In the genomic region with DNA sequence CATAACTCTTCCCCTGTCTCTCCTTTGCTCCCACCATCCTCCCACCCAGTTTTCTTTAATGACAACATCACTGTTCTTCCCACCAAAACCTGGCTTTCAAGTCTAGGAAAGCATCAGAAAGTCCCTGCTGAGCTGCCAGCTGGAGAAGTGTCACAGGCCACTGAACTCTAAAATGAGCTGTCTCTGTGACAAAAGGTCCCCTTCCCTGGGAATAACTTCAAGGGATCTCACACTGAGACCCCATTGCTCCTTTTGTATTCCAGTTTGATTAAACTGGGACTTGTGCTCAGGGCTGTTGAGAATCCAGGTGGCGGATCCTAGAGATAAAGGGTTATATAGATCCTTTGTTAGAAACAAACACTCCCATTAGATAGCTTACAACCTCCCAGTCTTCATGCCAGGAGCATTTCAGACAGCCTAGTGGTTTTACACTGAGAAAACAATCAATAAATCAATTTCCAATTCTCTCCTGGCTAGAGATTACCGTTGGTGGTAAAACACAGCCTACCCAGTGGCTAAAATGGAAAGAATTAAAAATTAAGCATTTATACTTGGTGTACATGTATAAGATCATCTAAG, we compare ENCODE assay signal across 13 mouse cellular contexts. TPM values are rescaled to one million over a fixed set of nuclear protein-coding genes. Genes with fewer than 3 reads are reported as not detected.
A peak's percentile ranks its signal among the peaks of the same experiment; 100 is the strongest.
DNase-seq lines count a peak whose midpoint lies in the region; ATAC-seq and TF ChIP-seq lines count a peak whose summit lies in the region.
"Had no signal": no experiment of that assay in that cellular context is flagged by ENCODE, and none has a peak within 500 bp of the region (broad histone marks: within the 10 kb centered on the region; RNA-seq: fewer than 3 reads in every experiment).

No protein-coding gene starts in this region.

- no peaks in the 10 kb centered on the region for H3K27me3 ChIP-seq in forebrain, embryonic 12.5 days
- H3K27me3 ChIP-seq in forebrain, embryonic 16.5 days (replicated peaks; ENCODE audit: control insufficient read depth, insufficient read depth, low read length): no peaks in the 10 kb centered on the region
- H3K27me3 ChIP-seq in liver, embryonic 12.5 days (replicated peaks): no peaks in the 10 kb centered on the region
- H3K27me3 ChIP-seq in intestine, postnatal 0 days (replicated peaks; ENCODE audit: control insufficient read depth, insufficient read depth, low read length): no peaks in the 10 kb centered on the region
- H3K27me3 ChIP-seq in neural tube, embryonic 14.5 days (ENCODE audit: control insufficient read depth, insufficient read depth, low read length): no peaks in the 10 kb centered on the region
- H3K27me3 ChIP-seq: limb, embryonic 12.5 days had no signal

- no peak for DNase-seq in liver
- DNase-seq in layer of hippocampus, adult 9-10 months (ENCODE audit: low spot score): no peak
- DNase-seq in right cerebral cortex, adult 2 months (ENCODE audit: low spot score in 2 of 2): no peak
- DNase-seq: adrenal gland, postnatal 36 days; cerebellum, adult 8-10 months; heart, postnatal 14 days had no signal

- 22% methylated on average over 2 of the region's 2 CpGs for WGBS in forebrain, embryonic 12.5 days
- 21% methylated on average over 2 of the region's 2 CpGs for WGBS in forebrain, embryonic 16.5 days
- 78% methylated on average over 2 of the region's 2 CpGs for WGBS in liver, embryonic 12.5 days (ENCODE audit: insufficient replicate concordance)
- 34% methylated on average over 2 of the region's 2 CpGs for WGBS in intestine, postnatal 0 days
- 9% methylated on average over 2 of the region's 2 CpGs for WGBS in neural tube, embryonic 14.5 days

- TF ChIP-seq CTCF in intestine, postnatal 0 days (IDR thresholded peaks at IDR 0.05; ENCODE audit: low read depth): no peak

- H3K27ac ChIP-seq in forebrain, embryonic 12.5 days: no peak overlapping the region
- H3K27ac ChIP-seq in forebrain, embryonic 16.5 days (ENCODE audit: low read length): no peak overlapping the region
- peak overlapping the region; percentile 95 for H3K27ac ChIP-seq in liver, embryonic 12.5 days
- H3K27ac ChIP-seq in intestine, postnatal 0 days (ENCODE audit: low read depth, low read length): peak overlapping the region; percentile 71
- H3K27ac ChIP-seq in neural tube, embryonic 14.5 days (ENCODE audit: low read depth, low read length): no peak overlapping the region
- H3K27ac ChIP-seq: limb, embryonic 12.5 days had no signal

- H3K36me3 ChIP-seq in forebrain, embryonic 12.5 days (replicated peaks): no peaks in the 10 kb centered on the region
- H3K36me3 ChIP-seq in forebrain, embryonic 16.5 days (ENCODE audit: control insufficient read depth, insufficient read depth): no peaks in the 10 kb centered on the region
- no peaks in the 10 kb centered on the region for H3K36me3 ChIP-seq in liver, embryonic 12.5 days
- H3K36me3 ChIP-seq in intestine, postnatal 0 days (ENCODE audit: control insufficient read depth, insufficient read depth): no peaks in the 10 kb centered on the region
- no peaks in the 10 kb centered on the region for H3K36me3 ChIP-seq in neural tube, embryonic 14.5 days (ENCODE audit: control insufficient read depth, insufficient read depth, low read length)
- H3K36me3 ChIP-seq: limb, embryonic 12.5 days had no signal

- no peak overlapping the region for H3K4me2 ChIP-seq in forebrain, embryonic 12.5 days
- no peak overlapping the region for H3K4me2 ChIP-seq in forebrain, embryonic 16.5 days (ENCODE audit: low read length)
- no peak overlapping the region; the same call in 1 of the 2 replicates for H3K4me2 ChIP-seq in liver, embryonic 12.5 days
- no peak overlapping the region; the same call in 1 of the 2 replicates for H3K4me2 ChIP-seq in intestine, postnatal 0 days (replicated peaks; ENCODE audit: low read depth)
- H3K4me2 ChIP-seq in neural tube, embryonic 14.5 days (ENCODE audit: low read depth, low read length): no peak overlapping the region

- ATAC-seq in forebrain, embryonic 12.5 days (ENCODE audit: low FRiP score): 0 out of 2 replicates have a peak, but pooled peaks have one; percentile 40
- no peak for ATAC-seq in forebrain, embryonic 16.5 days
- ATAC-seq in liver, embryonic 12.5 days: no peak
- ATAC-seq in intestine, postnatal 0 days: no peak
- peak; percentile 50; the same call in 1 of the 2 replicates for ATAC-seq in neural tube, embryonic 14.5 days (ENCODE audit: low read depth)

- no peak overlapping the region for H3K4me3 ChIP-seq in forebrain, embryonic 12.5 days (replicated peaks)
- no peak overlapping the region for H3K4me3 ChIP-seq in forebrain, embryonic 16.5 days (replicated peaks; ENCODE audit: low read length)
- no peak overlapping the region for H3K4me3 ChIP-seq in liver, embryonic 12.5 days
- no peak overlapping the region for H3K4me3 ChIP-seq in intestine, postnatal 0 days (ENCODE audit: low read depth, low read length)
- H3K4me3 ChIP-seq in neural tube, embryonic 14.5 days (ENCODE audit: low read depth, low read length): no peak overlapping the region

- H3K9ac ChIP-seq in forebrain, embryonic 12.5 days: no peak overlapping the region
- H3K9ac ChIP-seq in forebrain, embryonic 16.5 days (replicated peaks; ENCODE audit: low read depth, low read length): no peak overlapping the region
- 0 out of 2 replicates have a peak overlapping the region, but pooled peaks have one; percentile 68 for H3K9ac ChIP-seq in liver, embryonic 12.5 days
- no peak overlapping the region for H3K9ac ChIP-seq in intestine, postnatal 0 days (ENCODE audit: low read depth, low read length)
- H3K9ac ChIP-seq in neural tube, embryonic 14.5 days (replicated peaks; ENCODE audit: low read depth, low read length): no peak overlapping the region
- H3K9ac ChIP-seq: limb, embryonic 12.5 days had no signal

- peaks cover 20% of the 10 kb centered on the region for H3K4me1 ChIP-seq in forebrain, embryonic 12.5 days
- 0 out of 2 replicates have a peak, but pooled peaks cover 5% of the 10 kb centered on the region for H3K4me1 ChIP-seq in forebrain, embryonic 16.5 days (replicated peaks; ENCODE audit: control insufficient read depth, insufficient read depth, low read length)
- H3K4me1 ChIP-seq in liver, embryonic 12.5 days: peaks cover 64% of the 10 kb centered on the region
- no peaks in the 10 kb centered on the region; the same call in 1 of the 2 replicates for H3K4me1 ChIP-seq in intestine, postnatal 0 days (replicated peaks; ENCODE audit: control insufficient read depth, insufficient read depth, low read length)
- H3K4me1 ChIP-seq in neural tube, embryonic 14.5 days (ENCODE audit: control insufficient read depth, insufficient read depth, low read length): no peaks in the 10 kb centered on the region

- no peaks in the 10 kb centered on the region for H3K9me3 ChIP-seq in forebrain, embryonic 12.5 days
- H3K9me3 ChIP-seq in forebrain, embryonic 16.5 days (ENCODE audit: control insufficient read depth, low read length): no peaks in the 10 kb centered on the region
- no peaks in the 10 kb centered on the region for H3K9me3 ChIP-seq in liver, embryonic 12.5 days (replicated peaks)
- H3K9me3 ChIP-seq in intestine, postnatal 0 days (ENCODE audit: control insufficient read depth): no peaks in the 10 kb centered on the region
- no peaks in the 10 kb centered on the region for H3K9me3 ChIP-seq in neural tube, embryonic 14.5 days (ENCODE audit: control insufficient read depth, low read length)
- H3K9me3 ChIP-seq: limb, embryonic 12.5 days had no signal

RNA-seq across cellular contexts. Expression of gene Gm47985, which starts 3.7 kb away (rescaled TPM):
- 0.65 and 0.95 TPM in 2 replicates for polyA plus RNA-seq in forebrain, embryonic 12.5 days (2016; fragmentation: Nextera tagmentation; extraction: Ambion mirVana)
- not detected in 2 replicates for polyA plus RNA-seq in forebrain, embryonic 16.5 days (2015; fragmentation: Nextera tagmentation; extraction: Ambion mirVana)
- polyA plus RNA-seq in liver, embryonic 12.5 days (2016; fragmentation: Nextera tagmentation; extraction: Ambion mirVana): 3.7 and 4.1 TPM in 2 replicates
- polyA plus RNA-seq in intestine, postnatal 0 days (2015; fragmentation: Nextera tagmentation; extraction: Ambion mirVana): 0.08 TPM in 1 of 2 replicates, not detected in the other
- not detected in 2 replicates for polyA plus RNA-seq in neural tube, embryonic 14.5 days (2014; fragmentation: Nextera tagmentation; extraction: Ambion mirVana)

RNA-seq across cellular contexts. Expression of gene Gm8947, which starts 13.6 kb away (rescaled TPM):
- 0.17 TPM in 1 of 2 replicates, not detected in the other for polyA plus RNA-seq in forebrain, embryonic 12.5 days (2016; fragmentation: Nextera tagmentation; extraction: Ambion mirVana)
- not detected in 2 replicates for polyA plus RNA-seq in forebrain, embryonic 16.5 days (2015; fragmentation: Nextera tagmentation; extraction: Ambion mirVana)
- 1.2 and 1.7 TPM in 2 replicates for polyA plus RNA-seq in liver, embryonic 12.5 days (2016; fragmentation: Nextera tagmentation; extraction: Ambion mirVana)
- not detected in 2 replicates for polyA plus RNA-seq in intestine, postnatal 0 days (2015; fragmentation: Nextera tagmentation; extraction: Ambion mirVana)
- polyA plus RNA-seq in neural tube, embryonic 14.5 days (2014; fragmentation: Nextera tagmentation; extraction: Ambion mirVana): not detected in 2 replicates
- polyA plus RNA-seq: limb, embryonic 12.5 days; thymus, adult 2 months had no signal

RNA-seq across cellular contexts. Expression of gene Gm47995, which starts 19.7 kb away (rescaled TPM):
- polyA plus RNA-seq in forebrain, embryonic 12.5 days (2016; fragmentation: Nextera tagmentation; extraction: Ambion mirVana): not detected in 2 replicates
- not detected in 2 replicates for polyA plus RNA-seq in forebrain, embryonic 16.5 days (2015; fragmentation: Nextera tagmentation; extraction: Ambion mirVana)
- polyA plus RNA-seq in liver, embryonic 12.5 days (2016; fragmentation: Nextera tagmentation; extraction: Ambion mirVana): 0.85 and 1.1 TPM in 2 replicates
- polyA plus RNA-seq in intestine, postnatal 0 days (2015; fragmentation: Nextera tagmentation; extraction: Ambion mirVana): not detected in 2 replicates
- polyA plus RNA-seq in neural tube, embryonic 14.5 days (2014; fragmentation: Nextera tagmentation; extraction: Ambion mirVana): not detected in 2 replicates
- polyA plus RNA-seq: limb, embryonic 12.5 days; thymus, adult 2 months had no signal

RNA-seq across cellular contexts. Expression of gene 3110040M04Rik, which starts 25.3 kb away (rescaled TPM):
- polyA plus RNA-seq in forebrain, embryonic 12.5 days (2016; fragmentation: Nextera tagmentation; extraction: Ambion mirVana): 0.60 TPM in 1 of 2 replicates, not detected in the other
- not detected in 2 replicates for polyA plus RNA-seq in forebrain, embryonic 16.5 days (2015; fragmentation: Nextera tagmentation; extraction: Ambion mirVana)
- 1.3 and 1.6 TPM in 2 replicates for polyA plus RNA-seq in liver, embryonic 12.5 days (2016; fragmentation: Nextera tagmentation; extraction: Ambion mirVana)
- not detected in 2 replicates for polyA plus RNA-seq in intestine, postnatal 0 days (2015; fragmentation: Nextera tagmentation; extraction: Ambion mirVana)
- polyA plus RNA-seq in neural tube, embryonic 14.5 days (2014; fragmentation: Nextera tagmentation; extraction: Ambion mirVana): not detected in 2 replicates
- polyA plus RNA-seq: limb, embryonic 12.5 days; thymus, adult 2 months had no signal

RNA-seq across cellular contexts. Expression of gene Gm47996, which starts 31.3 kb away (rescaled TPM):
- polyA plus RNA-seq in forebrain, embryonic 12.5 days (2016; fragmentation: Nextera tagmentation; extraction: Ambion mirVana): not detected in 2 replicates
- polyA plus RNA-seq in forebrain, embryonic 16.5 days (2015; fragmentation: Nextera tagmentation; extraction: Ambion mirVana): not detected in 2 replicates
- 0.35 and 0.83 TPM in 2 replicates for polyA plus RNA-seq in liver, embryonic 12.5 days (2016; fragmentation: Nextera tagmentation; extraction: Ambion mirVana)
- polyA plus RNA-seq in intestine, postnatal 0 days (2015; fragmentation: Nextera tagmentation; extraction: Ambion mirVana): not detected in 2 replicates
- polyA plus RNA-seq in neural tube, embryonic 14.5 days (2014; fragmentation: Nextera tagmentation; extraction: Ambion mirVana): not detected in 2 replicates
- polyA plus RNA-seq: limb, embryonic 12.5 days; thymus, adult 2 months had no signal

Comparison
In these comparisons a context has a peak if more than half of its experiments do, and no peak if none do; other contexts are left out.
1. ATAC-seq: peak in forebrain, embryonic 12.5 days (single experiment) and neural tube, embryonic 14.5 days (single experiment); none in forebrain, embryonic 16.5 days (single experiment), liver, embryonic 12.5 days (single experiment) and intestine, postnatal 0 days (single experiment).
2. H3K27ac ChIP-seq: peak in liver, embryonic 12.5 days (single experiment) and intestine, postnatal 0 days (single experiment); none in forebrain, embryonic 12.5 days (single experiment), forebrain, embryonic 16.5 days (single experiment) and neural tube, embryonic 14.5 days (single experiment).